Mouse (Mus musculus): Measurements from ENCODE around the gene Nfya. TPM values are rescaled to one million over a fixed set of nuclear protein-coding genes. Genes with fewer than 3 reads are reported as not detected.

The Nfya gene
- total RNA-seq, 1 experiment: 23.3 TPM

DNA sequence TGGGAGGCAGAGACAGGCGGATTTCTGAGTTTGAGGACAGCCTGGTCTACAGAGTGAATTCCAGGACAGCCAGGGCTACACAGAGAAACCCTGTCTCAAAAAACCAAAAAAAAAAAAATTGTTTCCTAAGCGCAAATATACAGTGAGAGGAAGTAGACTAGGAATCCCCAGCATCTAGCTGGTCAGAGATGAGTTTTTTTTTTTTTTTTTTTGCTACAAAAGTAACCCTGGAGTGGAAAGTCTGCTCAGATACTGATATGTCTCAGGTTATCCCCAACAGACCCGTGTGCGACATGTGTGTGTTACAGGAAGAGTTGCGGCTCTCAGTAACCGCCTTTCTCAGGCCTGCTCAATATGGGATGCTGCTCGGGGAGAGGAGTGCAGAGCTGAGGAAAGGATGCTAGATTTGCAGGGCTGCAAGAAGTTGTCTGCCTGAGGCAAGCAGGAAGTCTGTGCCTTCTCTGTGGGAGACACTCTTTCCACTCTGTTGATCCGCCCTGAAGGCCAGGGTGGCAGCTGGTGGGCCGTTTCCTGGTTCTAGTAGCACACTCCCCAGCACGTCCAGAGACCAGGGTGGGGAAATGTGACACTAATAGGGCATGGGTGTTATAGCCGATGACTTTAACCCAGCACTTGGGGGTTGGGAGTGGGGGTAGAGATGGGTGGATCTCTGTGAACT is 18.3 kb upstream of the Nfya start:
- in situ Hi-C loops (cut with MboI; ENCODE audit: low sequenced_read_pairs in 2 of 2, unreplicated experiment in 2 of 2): no loop called here
- H3K9me3 ChIP-seq (ENCODE audit: control insufficient read depth, insufficient read depth, low read depth, low read length): no peaks in the 10 kb centered on the region
- H3K4me3 ChIP-seq (ENCODE audit: insufficient read depth in 1 of 2, low read depth in 1 of 2, low read length in 2 of 2, poor library complexity in 1 of 2, severe bottlenecking in 1 of 2): no peak overlapping the region
- no peak overlapping the region for H3K9ac ChIP-seq (ENCODE audit: insufficient read depth, low read depth, low read length, poor library complexity, severe bottlenecking)
- peaks cover 9 to 48% of the 10 kb centered on the region in 2 experiments for H3K4me1 ChIP-seq (ENCODE audit: control insufficient read depth in 2 of 2, insufficient read depth in 2 of 2, low read length in 2 of 2, poor library complexity in 1 of 2)
- peak overlapping the region; percentile 53; the same call in 1 of the 2 replicates for H3K27ac ChIP-seq (ENCODE audit: insufficient read depth, low read depth, low read length, poor library complexity, severe bottlenecking)
- no peaks in the 10 kb centered on the region for H3K36me3 ChIP-seq (ENCODE audit: control insufficient read depth, insufficient read depth, low read length, poor library complexity, severe bottlenecking)
- DNase-seq (ENCODE audit: low read depth, low spot score): no peak
- TF ChIP-seq ZC3H11A (IDR thresholded peaks at IDR 0.05; ENCODE audit: borderline replicate concordance, low read depth, low read length) (no peak), CHD2 (IDR thresholded peaks at IDR 0.05; ENCODE audit: low read depth, low read length) (no peak), HCFC1 (IDR thresholded peaks at IDR 0.05; ENCODE audit: borderline replicate concordance, insufficient read depth, low read length) (no peak), ZNF384 (IDR thresholded peaks at IDR 0.05; ENCODE audit: low read depth, low read length) (peak; percentile 69; the same call in 1 of the 2 replicates)

DNA sequence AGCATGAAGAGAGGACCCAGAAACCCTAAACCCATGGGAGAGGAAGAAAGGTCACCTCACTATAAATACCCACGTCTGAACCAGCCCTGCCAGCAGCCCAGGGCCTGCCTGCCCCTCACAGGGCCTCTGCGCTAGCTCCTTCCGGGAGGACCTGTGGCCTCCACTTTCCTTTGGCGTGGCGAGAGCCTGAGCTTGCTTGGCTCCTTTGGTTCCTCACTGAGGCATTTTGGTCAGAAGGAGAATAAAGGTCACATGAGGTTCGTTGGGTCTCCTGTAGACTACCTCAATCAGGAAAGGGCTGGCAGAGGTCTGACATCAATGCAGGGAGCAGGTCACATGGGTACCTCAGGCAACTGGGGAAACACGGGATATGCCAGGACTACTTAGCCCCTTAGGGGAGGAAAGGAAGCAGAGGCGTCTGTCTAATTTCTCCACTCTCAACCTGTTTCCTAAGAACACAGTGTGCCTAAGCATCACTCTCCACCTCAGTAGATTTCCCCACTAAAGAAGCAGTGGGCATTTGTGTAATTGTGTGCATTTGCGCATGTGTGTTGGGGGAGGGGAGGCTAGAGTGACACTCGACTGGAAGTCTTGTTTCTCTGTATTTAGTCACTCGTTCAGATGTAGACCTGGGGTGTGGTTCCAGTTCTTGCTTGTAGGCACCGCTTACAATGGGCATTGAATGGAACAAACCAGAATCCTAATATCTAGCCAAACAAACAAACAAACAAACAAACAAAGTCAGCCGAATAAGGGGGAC is 17.5 kb upstream of the Nfya start:
- DNase-seq (ENCODE audit: low read depth, low spot score): no peak
- no peak overlapping the region for H3K4me3 ChIP-seq (ENCODE audit: insufficient read depth in 1 of 2, low read depth in 1 of 2, low read length in 2 of 2, poor library complexity in 1 of 2, severe bottlenecking in 1 of 2)
- no peaks in the 10 kb centered on the region for H3K9me3 ChIP-seq (ENCODE audit: control insufficient read depth, insufficient read depth, low read depth, low read length)
- in situ Hi-C loops (cut with MboI; ENCODE audit: low sequenced_read_pairs in 2 of 2, unreplicated experiment in 2 of 2): no loop called here
- no peaks in the 10 kb centered on the region for H3K36me3 ChIP-seq (ENCODE audit: control insufficient read depth, insufficient read depth, low read length, poor library complexity, severe bottlenecking)
- peak overlapping the region; percentile 10; the same call in 1 of the 2 replicates for H3K9ac ChIP-seq (ENCODE audit: insufficient read depth, low read depth, low read length, poor library complexity, severe bottlenecking)
- peaks cover 9 to 47% of the 10 kb centered on the region in 2 experiments for H3K4me1 ChIP-seq (ENCODE audit: control insufficient read depth in 2 of 2, insufficient read depth in 2 of 2, low read length in 2 of 2, poor library complexity in 1 of 2)
- H3K27ac ChIP-seq (ENCODE audit: insufficient read depth, low read depth, low read length, poor library complexity, severe bottlenecking): peak overlapping the region; percentile 61; the same call in 1 of the 2 replicates
- TF ChIP-seq HCFC1 (IDR thresholded peaks at IDR 0.05; ENCODE audit: borderline replicate concordance, insufficient read depth, low read length) (no peak), ZC3H11A (IDR thresholded peaks at IDR 0.05; ENCODE audit: borderline replicate concordance, low read depth, low read length) (no peak), CHD2 (IDR thresholded peaks at IDR 0.05; ENCODE audit: low read depth, low read length) (no peak), ZNF384 (IDR thresholded peaks at IDR 0.05; ENCODE audit: low read depth, low read length) (no peak), MAFK (IDR thresholded peaks at IDR 0.05; ENCODE audit: insufficient read depth, low read depth, low read length) (no peak)

DNA sequence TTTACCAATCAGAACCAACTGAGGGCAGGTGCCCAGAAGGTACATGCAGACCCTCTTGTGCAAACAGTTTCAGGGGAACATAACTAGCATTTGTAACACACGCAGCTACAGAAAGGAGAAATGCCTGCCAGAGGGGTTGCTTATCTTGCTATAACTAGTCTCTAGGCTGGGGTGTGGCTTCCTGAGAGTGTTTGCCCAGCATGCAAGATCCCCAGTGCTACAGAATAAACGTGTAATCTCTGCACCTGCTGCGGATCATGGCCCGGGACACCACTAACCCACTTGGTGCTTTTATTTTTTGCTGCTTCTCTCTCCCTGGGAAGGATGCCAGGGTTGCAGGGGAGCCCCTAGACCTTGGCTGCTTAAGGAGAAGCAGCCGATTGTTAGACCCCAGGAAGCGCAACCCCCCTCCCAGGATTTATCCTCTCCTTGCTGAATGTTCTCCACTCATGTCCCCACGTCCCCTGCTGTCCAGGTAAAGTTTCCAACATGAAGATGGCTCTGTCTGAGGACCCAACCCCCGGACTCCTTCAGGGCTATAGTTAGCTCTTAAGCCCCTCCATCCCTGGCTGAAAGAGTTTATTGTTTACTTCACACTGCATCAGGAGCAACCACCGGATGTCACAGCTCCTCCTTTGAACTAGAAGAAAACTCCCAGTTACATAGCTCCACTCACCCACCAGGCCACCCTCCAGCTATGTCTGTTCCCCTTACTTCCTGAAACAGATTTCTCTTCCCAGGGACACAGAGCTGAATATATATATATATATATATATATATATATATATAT is 16.3 kb upstream of the Nfya start:
- Histone ChIP-seq H3K4me3 (ENCODE audit: insufficient read depth in 1 of 2, low read depth in 1 of 2, low read length in 2 of 2, poor library complexity in 1 of 2, severe bottlenecking in 1 of 2) (no peak overlapping the region), H3K9ac (ENCODE audit: insufficient read depth, low read depth, low read length, poor library complexity, severe bottlenecking) (no peak overlapping the region), H3K27ac (ENCODE audit: insufficient read depth, low read depth, low read length, poor library complexity, severe bottlenecking) (0 out of 2 replicates have a peak overlapping the region, but pooled peaks have one; percentile 30), H3K9me3 (ENCODE audit: control insufficient read depth, insufficient read depth, low read depth, low read length) (no peaks in the 10 kb centered on the region), H3K36me3 (ENCODE audit: control insufficient read depth, insufficient read depth, low read length, poor library complexity, severe bottlenecking) (no peaks in the 10 kb centered on the region), H3K4me1 (ENCODE audit: control insufficient read depth in 2 of 2, insufficient read depth in 2 of 2, low read length in 2 of 2, poor library complexity in 1 of 2) (peaks cover 3 to 36% of the 10 kb centered on the region in 2 experiments)
- in situ Hi-C loops (cut with MboI; ENCODE audit: low sequenced_read_pairs in 2 of 2, unreplicated experiment in 2 of 2): no loop called here
- no peak for TF ChIP-seq ZC3H11A (IDR thresholded peaks at IDR 0.05; ENCODE audit: borderline replicate concordance, low read depth, low read length)
- no peak for TF ChIP-seq HCFC1 (IDR thresholded peaks at IDR 0.05; ENCODE audit: borderline replicate concordance, insufficient read depth, low read length)
- TF ChIP-seq MAFK (IDR thresholded peaks at IDR 0.05; ENCODE audit: insufficient read depth, low read depth, low read length): no peak
- TF ChIP-seq ZNF384 (IDR thresholded peaks at IDR 0.05; ENCODE audit: low read depth, low read length): no peak
- TF ChIP-seq CHD2 (IDR thresholded peaks at IDR 0.05; ENCODE audit: low read depth, low read length): no peak
- DNase-seq (ENCODE audit: low read depth, low spot score): no peak

DNA sequence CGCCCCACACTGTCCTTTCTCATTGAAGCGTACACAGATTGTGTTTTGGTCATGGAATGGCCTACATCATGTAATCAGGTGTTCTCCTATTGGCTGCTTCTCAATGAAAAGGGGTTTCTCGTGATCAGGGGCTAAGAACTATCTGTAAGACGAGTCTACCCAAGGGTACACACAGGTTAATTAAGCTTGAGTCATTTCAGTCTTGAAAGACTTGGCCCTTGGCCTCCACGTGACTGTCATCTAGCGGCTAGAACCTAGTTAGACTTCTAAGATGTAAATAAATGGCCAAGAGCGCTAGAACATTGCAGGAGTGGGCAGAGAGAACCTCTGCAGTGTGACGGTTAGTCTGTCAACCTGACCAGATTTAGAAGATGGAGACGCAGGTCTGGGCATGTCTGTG is 14.5 kb upstream of the Nfya start:
- H3K4me3 ChIP-seq (ENCODE audit: insufficient read depth in 1 of 2, low read depth in 1 of 2, low read length in 2 of 2, poor library complexity in 1 of 2, severe bottlenecking in 1 of 2): no peak overlapping the region
- peaks cover 0 to 29% of the 10 kb centered on the region in 2 experiments; a peak in 3 of 4 replicates for H3K4me1 ChIP-seq (ENCODE audit: control insufficient read depth in 2 of 2, insufficient read depth in 2 of 2, low read length in 2 of 2, poor library complexity in 1 of 2)
- H3K27ac ChIP-seq (ENCODE audit: insufficient read depth, low read depth, low read length, poor library complexity, severe bottlenecking): no peak overlapping the region
- in situ Hi-C loops (cut with MboI; ENCODE audit: low sequenced_read_pairs in 2 of 2, unreplicated experiment in 2 of 2): no loop called here
- no peaks in the 10 kb centered on the region for H3K9me3 ChIP-seq (ENCODE audit: control insufficient read depth, insufficient read depth, low read depth, low read length)
- H3K9ac ChIP-seq (ENCODE audit: insufficient read depth, low read depth, low read length, poor library complexity, severe bottlenecking): no peak overlapping the region
- no peaks in the 10 kb centered on the region for H3K36me3 ChIP-seq (ENCODE audit: control insufficient read depth, insufficient read depth, low read length, poor library complexity, severe bottlenecking)
- TF ChIP-seq ZNF384 (IDR thresholded peaks at IDR 0.05; ENCODE audit: low read depth, low read length) (no peak), ZC3H11A (IDR thresholded peaks at IDR 0.05; ENCODE audit: borderline replicate concordance, low read depth, low read length) (no peak), MAFK (IDR thresholded peaks at IDR 0.05; ENCODE audit: insufficient read depth, low read depth, low read length) (no peak), HCFC1 (IDR thresholded peaks at IDR 0.05; ENCODE audit: borderline replicate concordance, insufficient read depth, low read length) (no peak), CHD2 (IDR thresholded peaks at IDR 0.05; ENCODE audit: low read depth, low read length) (no peak)
- no peak for DNase-seq (ENCODE audit: low read depth, low spot score)

Measured in ES-E14 (cell line).